Mouse (Mus musculus) frontal cortex, postnatal 25 days (tissue): ENCODE results near the gene Nr0b2.
"Not testable (repeated sequence)": the region's sequence is repeated elsewhere in the genome, so short reads cannot be mapped to it uniquely, and the experiment has no call there.

Source experiments
- DNase-seq, 2 experiments: peaks; one replicate each; pipeline ENCODE4 v3.0.0; 2022; ENCODE audit warnings: low spot score in 2 of 2

Gene Nr0b2

DNA sequence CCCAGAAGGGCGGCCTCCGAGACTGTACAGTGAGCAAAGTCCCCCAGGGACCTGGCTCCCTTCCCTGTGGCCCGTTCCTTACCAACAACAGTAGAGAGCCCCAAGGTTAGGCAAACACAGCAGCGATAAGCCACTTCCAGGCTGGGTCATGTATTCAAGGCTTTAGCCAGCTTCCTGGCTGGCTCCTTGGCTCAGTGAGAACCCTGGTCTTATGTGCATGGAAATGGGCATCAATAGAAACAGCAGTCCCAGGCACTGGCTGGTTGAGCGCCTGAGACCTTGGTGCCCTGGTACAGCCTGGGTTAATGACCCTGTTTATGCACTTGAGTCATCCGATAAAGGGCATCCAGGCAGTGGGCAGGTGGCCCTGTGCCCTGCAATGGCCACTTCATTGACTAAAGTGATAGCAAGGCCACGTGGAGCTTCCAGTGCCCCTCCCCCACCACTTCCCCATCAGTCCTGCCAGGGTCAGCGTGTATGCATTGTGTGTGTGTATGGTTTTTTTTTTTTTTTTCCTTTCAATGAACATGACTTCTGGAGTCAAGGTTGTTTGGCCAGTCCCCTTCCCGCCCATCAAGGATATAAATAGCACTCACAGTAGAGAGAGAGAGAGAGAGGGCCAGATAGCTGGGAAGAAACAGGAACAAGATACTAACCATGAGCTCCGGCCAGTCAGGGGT is at the start of gene Nr0b2:
Gene Nr0b2 (plus strand): TSS at position 609 of the 680 bp plus-strand sequence.
- DNase-seq, result no peak

DNA sequence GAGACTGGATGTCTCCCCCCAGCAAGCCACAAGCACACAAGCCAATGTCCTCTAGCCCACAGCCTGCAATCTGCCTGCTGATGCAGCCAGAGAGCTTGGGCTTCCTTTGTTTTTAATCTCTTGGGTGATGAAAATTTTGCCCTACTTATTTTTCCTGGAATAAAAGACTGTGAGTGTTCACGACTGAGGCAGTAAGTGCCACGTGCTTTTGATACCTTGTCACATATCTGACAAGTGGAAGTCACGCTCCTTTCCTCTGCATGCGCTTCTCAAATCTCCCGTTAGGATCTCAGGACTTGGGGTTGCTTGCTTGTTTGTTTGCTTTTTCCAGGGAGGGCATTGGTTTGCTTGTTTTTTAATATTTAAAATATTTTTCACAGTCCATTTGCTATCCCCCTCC is 48.9 kb upstream of the Nr0b2 start:
- no peak for DNase-seq

DNA sequence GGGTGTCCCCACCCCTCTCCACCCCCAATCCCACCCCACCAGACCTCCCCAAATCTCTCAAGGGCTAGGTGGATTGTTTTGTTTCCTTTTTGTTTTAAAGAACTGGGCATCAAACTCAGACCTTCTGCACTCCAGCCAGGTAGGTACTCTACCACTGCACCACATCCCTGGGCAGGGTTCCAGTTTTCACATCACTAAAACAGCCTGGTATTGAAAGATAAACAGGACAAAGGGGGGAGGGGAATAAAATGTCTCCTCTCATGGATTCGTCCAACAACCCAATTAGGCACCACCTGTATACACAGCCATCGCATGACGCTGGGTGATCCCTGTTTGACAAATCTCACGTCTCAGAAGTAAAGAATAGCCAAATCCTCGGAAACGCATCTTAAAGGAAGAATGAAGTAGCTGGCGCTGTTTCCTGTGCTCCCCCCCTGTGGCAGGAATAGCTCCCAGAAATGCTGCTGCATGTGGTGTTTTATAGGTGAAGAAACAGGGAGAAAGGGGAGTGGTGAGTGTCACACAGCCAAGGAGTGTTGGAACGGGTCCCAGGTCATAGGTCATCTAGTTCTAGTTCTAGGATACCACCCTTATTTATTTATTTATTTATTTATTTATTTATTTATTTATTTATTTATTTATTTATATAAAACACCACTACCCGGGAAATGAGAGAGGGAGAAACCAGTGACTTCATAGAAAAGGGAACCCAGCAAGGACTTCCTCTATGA is 48.3 kb upstream of the Nr0b2 start:
- no peak for DNase-seq

DNA sequence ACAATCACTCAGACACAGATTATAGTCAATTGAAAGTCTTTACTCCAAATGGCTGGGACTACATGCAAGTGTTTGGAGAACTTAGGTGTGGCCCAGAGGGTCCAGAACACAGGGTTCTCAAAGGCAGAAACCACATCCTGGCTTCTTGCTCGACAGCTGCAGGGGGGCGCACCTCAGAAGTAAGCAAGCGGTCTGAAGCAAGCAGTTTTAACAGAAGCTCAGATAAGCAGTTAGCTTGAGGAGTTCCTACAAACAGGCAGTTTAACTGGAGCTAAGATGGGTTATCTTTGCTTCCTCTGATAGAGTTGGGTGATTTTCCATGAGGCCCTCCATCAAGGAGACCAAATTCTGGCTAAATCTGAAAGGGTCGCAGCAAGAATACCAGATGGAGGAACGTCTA is 46.6 kb upstream of the Nr0b2 start:
- no peak for DNase-seq

DNA sequence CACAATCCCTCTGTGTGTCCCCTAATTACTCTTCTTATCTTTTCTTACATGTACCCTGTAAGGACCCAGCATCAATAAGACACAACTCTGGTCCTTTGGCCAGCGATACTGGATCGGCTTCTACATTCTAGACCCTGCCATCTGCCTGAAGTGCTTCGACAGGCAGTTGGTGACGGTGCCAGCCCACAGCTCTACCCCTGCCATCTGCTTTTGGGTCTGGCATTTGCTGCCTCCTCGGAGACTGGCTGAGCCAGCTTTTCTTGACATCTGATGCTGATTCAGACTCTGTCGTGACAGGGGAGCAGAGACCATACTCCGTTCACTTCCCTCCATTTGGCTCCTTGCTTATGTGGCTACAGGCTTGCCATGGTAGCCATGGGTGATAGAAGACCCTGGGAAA is 44.2 kb upstream of the Nr0b2 start:
- DNase-seq, result no peak

DNA sequence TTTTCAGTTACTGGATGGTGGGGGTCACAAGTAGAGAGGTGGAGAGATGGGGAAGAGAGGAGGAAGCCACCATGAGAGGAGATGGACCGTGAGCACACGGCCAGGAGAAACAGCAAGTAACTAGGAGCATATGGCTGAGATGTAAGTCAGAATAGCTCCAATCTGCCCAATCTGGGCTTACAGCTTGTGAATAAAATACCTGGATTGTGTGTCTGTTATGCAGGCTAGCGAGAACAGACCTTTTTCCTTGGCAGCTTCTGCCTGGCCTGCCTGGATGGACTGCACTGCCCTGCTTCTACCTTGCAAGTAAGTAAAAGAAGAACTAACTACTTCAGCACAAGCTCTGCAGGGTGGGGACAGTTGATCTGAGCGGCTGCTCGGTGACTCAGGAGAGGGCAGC is 42.1 kb upstream of the Nr0b2 start:
- DNase-seq, result no peak

DNA sequence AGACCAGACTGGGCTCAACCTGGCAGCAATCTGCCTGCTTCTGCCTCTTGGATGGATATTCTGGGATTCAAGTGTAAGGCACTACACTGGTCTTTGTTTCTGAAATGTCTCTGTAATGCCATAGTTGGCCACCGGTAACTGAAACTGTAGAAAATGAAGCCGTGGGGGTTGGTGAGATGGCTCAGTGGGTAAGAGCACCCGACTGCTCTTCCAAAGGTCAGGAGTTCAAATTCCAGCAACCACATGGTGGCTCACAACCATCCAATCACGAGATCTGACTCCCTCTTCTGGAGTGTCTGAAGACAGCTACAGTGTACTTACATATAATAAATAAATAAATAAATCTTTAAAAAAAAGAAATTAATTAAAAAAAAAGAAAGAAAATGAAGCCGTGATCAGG is 40.7 kb upstream of the Nr0b2 start:
- not testable (repeated sequence) for DNase-seq

DNA sequence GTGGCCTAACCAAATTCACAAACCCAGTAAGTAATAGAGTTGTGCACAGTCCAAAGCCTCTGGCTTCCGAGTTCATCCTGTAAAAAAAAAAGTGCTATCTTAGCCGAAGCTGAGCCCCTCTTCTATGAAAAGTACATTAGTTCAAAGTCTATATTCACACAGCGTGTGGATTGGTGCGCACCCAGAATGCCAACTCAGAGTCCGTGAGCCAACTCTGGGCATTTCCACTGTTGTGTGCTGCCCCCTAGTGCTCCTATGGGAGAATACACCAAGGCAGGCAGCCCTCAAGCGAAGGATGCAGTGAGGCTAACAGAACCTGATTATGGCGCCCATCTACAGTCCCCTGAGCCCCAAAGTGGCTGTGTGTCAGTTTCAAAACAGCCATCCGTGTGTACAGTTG is 40.2 kb upstream of the Nr0b2 start:
- peak; percentile 54 to 73 for DNase-seq

DNA sequence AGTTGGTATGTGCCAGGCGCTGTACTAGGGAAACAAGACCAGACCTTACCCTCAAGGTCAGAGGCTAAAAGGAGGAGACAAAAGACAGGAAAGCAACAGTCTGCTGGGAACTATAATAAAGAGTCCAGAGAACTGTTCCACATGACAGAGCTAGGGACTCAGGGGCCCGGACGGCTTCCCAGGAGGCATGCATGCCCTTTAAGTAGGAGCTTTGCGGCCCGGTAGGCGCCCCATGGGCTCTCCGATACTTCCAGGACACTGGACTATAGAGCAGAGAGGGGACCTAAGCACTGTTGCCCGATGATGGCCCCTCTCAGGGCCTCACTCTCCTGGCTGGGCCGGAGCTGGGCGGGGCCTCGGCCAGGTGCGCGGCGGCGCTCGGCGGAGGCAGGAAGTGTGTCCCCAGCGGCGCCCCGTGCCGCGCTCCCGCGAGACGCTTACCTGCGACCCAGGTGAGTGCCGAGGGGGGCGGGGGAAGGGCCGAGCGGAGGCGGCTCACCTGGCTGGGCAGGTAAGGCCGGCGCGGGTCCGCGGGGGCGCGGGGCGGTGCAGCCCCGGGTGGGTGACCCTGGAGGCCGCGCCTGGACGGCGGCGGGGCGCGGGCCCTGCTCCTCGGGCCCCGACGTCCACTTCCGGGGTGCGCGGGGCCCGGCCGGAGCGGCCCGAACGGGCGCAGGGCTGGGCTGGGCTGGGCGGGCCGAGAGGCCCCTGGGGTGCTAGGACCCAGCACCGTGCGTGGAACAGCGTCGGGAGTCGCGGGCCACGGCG is 34.4 kb upstream of the Nr0b2 start, which contains the start of gene Kdf1:
Gene Kdf1 (plus strand): TSS at position 363 of the 768 bp plus-strand sequence.
- no peak for DNase-seq

DNA sequence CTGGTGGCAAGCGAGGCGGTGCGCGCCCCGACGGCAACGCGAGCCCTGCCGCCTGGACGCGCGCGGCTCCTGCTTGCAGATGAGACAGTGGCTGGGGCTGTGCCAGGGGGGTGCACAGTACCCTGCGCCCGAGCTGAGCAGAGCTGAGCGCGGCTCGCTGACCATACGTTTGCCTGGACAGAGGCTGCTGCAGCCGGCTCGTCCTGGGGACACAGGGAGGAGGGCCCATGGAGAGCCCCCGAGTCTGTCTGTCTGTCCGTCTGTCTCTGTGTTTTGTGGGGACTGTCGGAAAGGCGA is 33.9 kb upstream of the Nr0b2 start:
- DNase-seq, result no peak

DNA sequence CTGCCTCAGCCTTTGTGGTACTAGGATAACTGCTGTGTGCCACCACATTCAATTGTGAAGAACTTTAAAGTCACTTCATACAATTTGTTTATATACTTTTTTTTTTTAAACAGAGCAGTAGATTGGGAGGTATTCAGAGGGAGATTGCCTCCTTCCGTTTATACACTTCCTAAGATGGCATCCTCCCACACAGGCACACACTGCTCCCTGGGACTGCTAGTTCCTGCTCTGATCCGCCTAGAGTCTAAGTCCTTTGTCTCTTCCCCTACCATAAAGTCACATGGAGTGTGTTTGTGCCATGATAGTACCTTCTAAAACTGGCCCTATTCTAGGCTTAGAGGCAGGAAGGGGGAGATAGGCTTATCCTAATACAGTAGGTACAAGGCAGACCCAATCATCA is 31.7 kb upstream of the Nr0b2 start:
- no peak for DNase-seq

DNA sequence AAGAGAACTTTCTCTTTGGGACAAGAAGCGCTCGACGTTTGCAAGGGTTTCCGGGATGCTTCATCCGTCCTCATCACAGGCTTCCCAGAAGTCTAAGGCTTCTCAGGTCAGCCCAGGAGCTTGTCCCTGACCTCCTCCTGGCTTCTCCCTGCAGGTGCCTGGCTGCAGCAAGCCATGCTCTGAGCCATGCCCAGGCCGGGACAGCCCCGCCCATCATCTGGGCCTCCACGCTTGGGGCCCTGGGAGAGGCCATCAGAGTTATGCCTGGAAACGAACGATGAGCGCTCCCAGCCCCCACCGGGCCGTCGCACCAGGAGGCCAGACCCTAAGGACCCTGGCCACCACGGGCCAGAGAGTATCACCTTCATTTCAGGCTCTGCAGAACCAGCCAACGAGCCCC is 25.4 kb upstream of the Nr0b2 start:
- DNase-seq, result no peak

DNA sequence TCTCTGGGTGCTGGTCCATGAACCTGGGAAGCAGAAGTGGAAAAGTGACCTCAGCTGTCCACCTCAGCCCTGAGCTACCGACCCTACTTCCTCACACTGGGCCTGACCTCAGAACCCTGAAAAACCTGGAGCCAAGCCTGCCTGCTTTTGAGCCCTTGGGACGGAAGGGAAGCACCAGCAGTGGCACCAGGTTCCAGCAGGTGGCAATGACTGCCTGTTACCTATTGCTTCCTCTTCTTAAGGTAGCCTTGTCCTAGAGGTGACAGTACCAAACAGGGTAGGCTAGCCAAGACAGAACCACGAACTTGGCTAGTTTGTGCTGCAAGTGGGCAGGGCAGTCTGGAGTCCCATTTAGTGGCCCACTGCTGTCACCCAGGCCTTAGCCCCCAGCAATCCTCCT is 20.4 kb upstream of the Nr0b2 start:
- no peak for DNase-seq

DNA sequence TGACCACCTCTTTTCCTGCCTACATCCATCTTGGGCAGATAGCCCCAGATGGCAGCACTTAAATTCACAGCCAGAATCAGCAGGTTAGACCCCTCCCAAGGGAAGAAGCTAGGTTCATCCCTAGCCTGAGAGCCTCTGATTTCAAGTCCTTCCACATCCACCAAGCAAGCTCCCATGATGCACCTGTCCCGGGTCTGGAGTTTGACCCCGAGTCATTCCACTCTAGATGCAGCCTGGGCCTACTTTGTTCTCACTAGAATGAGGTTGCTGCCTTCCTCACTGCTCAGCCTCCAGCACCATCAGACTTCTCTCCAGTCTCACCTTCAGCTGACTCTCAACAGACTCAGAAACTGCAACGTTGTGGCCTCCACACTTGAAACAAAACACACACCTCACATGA is 17.1 kb upstream of the Nr0b2 start:
- no peak for DNase-seq

DNA sequence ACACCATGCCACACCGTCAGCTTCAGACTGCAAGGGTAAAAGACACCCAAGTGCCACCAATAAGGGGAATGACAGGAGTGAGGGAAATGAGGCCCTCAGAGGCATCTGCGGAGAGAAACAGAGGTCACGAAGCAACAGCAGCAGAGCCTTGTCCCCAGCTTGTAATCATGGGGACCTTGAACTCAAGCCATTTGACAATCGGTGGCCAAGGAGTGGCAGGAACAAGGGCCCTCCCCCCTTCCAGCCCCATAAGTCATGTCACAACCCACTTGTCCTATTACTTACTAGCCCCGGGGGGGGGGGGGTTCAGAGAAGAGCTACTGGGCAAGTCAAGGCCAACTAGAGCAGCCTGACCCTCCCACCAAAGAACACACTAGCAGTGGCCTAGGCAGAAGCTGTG is 16.5 kb upstream of the Nr0b2 start:
- no peak for DNase-seq

DNA sequence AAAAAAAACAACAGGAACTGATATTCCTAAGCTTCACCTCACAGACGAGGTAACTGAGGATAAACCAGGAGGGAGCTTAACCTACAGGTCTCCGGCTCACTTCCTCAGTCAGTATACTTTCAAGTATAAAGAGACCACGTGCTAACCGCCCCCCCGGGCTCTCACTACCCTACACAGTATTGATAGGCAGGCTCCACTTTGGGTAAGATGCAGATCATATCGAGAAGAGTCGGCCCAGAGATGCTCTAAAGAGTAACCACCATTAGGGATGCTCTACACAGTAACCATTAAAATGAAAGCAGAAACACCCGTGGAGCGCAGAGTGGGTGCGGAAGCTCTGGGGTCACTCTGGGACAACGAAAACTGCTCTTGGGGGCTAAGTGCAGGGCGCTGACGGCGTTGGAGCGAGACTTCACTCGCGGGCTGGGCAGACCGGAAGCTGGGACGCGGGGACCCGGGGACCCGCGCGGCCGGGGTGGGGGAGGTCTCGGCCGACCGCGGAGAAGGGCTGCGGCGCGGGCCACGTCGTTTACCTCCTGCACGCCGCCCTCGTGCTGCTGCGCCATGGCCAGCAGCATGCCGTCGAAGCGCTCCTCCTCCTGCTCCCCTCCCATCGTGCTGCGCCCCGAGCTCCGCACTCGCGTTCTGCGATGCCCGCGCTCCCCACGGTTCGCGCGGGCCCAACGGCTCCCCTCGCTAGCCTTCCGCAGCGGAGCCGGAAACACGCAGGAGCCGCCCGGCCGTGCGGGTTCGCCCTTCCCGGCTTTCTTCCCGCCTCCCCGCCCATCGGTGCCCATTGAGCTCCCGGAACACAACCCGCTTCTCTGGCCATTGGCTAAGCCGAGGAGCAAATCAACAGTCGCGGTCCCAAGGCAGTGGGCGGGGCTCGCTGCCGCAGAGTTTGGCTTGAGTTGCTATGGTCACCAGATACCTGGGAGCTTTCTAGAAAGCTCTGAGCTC is 7.6 kb upstream of the Nr0b2 start, which contains the start of gene Nudc:
Gene Nudc (minus strand): TSS at position 725 of the 960 bp plus-strand sequence.
- DNase-seq, result peak; percentile 84 to 93

DNA sequence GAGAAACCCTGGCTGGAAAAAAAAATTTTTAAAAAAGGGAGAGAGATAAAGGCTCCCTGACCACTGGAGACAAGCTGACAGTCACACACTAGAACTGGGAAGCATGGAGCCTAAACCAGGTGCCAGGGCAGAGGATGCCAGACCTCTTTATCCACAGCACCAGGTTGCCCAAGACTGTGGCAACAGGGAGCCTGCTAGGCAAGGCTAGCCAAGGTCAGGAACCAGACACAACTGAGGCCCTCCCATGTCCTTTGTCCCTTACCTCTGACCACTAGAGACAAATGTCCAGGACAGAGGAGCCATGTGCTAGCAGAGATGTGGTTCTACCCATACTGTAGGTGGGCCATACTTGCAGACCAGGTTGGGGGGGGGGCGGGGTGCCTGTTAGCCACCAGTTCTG is 1.1 kb upstream of the Nr0b2 start:
- no peak for DNase-seq

DNA sequence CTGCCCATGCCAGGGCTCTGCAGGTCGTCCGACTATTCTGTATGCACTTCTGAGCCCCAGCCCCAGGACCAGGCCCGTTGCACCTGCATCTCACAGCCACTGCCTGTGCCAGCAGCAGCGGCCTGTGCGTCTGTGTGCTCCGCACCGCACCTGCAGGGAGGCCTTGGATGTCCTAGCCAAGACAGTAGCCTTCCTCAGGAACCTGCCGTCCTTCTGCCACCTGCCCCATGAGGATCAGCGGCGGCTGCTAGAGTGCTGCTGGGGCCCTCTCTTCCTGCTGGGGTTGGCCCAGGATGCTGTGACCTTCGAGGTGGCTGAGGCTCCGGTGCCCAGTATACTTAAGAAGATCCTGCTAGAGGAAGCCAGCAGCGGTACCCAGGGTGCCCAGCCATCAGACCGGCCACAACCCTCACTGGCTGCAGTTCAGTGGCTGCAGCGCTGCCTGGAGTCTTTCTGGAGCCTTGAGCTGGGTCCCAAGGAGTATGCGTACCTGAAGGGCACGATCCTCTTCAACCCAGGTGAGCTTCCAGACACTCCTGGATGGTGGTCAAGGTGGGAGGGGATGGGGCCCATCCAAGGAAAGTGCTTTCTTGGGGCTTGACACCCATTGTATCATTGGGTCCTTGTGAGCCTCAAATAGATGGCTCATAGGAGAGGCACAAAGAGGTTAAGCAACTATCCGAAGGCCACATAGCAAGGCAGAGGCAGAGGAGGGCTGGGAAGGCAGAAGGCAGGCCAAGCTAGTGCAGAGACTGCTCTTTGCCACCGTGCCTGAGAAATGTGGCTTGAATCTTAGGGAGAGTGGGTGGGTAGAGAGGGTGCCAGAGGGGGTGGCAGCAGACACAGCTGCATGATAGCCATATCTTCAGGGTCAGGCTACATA is 513 bp downstream of the Nr0b2 start:
- no peak for DNase-seq

DNA sequence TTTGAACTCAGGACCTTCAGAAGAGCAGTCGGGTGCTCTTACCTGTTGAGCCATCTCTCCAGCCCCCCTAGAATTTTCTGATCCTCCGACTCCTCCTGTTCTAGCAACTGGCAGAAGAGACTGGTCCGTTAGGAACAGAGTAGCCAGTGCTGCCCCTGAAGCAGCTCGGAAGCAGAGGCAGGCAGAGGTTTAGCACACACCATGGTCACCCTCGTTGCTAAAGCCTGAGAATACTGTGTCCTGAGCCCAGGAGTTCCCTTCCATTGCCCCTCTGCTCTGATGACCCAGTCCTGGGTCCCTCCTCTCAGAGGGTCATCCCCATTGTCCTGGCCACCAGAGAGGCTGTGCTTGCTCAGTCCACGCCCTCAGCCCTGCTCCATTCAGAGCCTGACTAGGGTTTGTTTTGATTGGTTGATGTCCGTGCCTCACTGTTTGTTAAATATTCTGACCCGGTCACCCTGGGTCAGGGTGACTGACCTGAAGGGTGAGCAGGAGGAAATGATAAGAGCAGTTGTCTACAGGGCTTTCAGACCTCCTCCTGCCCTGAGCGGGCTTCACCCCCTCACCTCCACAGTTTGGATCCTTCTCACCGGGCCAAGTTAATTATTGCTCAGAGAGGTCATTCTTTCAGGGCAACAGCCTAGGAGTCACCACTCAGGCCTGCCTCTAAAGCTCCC is 4.0 kb downstream of the Nr0b2 start:
- DNase-seq, result no peak

DNA sequence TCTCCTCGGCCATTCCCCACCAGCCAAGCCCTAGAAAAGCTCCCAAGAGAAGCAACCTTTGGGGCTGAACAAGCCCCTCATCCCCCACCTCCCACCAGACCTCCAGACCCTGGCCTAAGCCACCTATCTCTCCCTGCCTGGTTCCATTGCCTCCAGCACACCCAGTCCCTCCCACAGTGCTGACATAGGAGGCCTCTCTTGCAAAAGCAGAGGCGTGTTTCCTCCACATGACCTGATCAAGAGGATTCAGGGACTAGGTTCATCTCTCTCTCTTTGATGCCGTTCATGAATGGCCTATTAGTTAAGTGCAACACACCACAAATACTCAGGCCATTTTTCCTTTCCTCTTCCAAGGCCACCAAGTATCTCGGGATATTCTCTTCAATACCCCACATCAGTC is 6.7 kb downstream of the Nr0b2 start:
- DNase-seq, result no peak
